Mouse (Mus musculus): Measurements from ENCODE around the gene Egln1. TPM values are rescaled to one million over a fixed set of nuclear protein-coding genes. Genes with fewer than 3 reads are reported as not detected.

The Egln1 gene
- polyA plus RNA-seq, 1 experiment = 55.8 TPM

DNA sequence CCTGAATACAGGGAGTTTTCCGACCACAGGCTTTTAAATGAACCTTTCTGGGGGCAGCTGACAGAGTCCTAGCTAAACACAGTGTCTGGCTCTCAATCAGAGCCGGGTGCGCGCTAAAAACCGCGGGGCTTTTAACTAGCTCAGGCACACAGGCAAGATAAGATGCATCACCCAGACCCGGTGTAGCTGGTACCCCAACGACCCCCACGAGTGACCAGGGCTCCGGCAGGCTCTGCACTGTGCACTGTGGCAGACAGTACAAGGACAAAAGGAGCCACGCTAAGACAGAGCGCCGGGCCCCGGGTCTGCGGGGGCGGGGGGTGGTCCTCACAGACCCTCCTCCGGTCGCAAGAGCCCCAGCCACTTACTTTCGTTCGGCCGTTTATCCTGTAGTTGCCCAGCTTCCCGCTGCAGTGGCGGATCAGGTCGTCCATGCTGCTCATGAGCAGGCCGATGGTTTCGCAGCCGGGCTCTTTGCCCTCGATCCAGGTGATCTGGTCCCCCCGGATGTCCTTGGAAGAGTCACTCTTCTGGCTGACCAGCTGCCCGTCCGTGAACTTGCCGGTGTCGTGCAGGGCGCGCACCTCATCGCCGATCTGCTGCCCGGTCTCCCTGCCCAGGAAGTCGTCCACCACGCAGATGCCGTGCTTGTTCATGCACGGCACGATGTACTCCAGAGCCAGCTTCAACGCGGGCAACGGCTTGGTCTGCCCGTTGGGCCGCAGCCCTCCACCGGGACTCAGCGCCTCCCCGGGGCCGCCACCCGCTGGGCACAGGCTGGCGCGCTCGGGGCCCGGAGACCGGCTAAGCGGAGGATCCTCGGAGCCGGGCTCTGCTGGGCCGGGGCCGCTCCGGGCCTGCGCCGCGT lies 1.0 kb downstream of the Egln1 start:
- no peak for DNase-seq (ENCODE audit: extremely low spot score in 1 of 2, low spot score in 1 of 2)

- DNase-seq (ENCODE audit: extremely low spot score in 1 of 2, low spot score in 1 of 2) = no peak
These were observed 4.7 kb downstream of the Egln1 start for GRCm38 (mm10) chr8:124944406-124944805.

DNA sequence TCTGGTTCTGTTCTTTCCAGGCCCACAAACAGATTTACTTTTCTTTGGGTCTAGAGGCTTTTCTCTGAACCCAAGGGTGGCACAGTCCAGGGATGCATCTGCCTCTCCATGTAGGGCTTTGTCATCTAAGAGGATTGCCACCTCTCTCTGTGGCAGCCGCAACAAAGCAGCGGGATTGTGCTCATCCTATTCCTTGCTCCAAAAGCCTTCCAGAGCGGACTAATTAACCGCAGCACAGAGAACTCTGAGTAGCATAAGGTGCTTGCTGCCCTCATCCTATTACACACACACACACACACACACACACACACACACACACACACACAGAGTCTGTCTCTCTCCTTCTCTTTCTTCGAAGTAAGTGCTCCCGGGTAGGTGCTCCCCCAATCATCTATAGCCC lies 5.3 kb downstream of the Egln1 start:
- no peak for DNase-seq (ENCODE audit: extremely low spot score in 1 of 2, low spot score in 1 of 2)

DNA sequence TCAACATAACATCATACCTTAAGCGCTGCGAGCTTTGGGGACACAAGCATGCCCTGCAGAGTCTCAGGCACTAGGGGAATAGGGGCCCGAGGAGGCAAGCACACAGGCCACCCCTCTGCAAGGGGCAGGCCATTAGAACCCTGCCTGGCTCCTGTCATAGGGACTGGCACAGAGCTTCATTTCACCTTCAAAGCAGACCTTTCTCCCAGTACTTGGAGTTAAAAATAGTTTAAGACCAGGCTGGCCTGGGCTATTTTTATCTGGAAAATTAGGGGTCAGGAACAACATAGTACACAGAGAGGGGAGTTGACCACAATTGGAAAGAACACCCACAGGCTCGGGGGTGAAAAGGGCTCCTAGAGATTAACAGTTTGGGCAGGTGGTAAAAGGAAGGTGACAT lies 11.8 kb downstream of the Egln1 start:
- no peak for DNase-seq (ENCODE audit: extremely low spot score in 1 of 2, low spot score in 1 of 2)

DNA sequence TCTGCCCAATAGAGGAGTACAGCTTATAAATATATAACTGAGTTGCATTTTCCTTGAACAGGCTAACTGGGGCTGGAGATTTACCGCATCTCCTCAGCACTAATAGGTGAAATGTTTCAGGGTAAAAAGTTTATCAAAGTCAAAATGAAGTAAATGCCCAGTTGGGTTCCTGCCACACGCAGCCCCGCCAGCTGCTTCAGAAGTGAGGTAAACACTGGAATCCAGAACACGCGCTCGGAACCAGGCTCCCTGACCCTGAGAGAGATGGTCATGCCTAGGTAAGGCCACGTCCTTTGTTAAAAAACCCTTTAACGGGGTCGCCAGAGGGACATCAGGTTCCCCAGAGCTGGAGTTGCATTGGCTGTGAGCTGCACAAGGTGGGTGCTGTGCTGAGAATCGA lies 12.4 kb downstream of the Egln1 start:
- no peak for DNase-seq (ENCODE audit: extremely low spot score in 1 of 2, low spot score in 1 of 2)

DNA sequence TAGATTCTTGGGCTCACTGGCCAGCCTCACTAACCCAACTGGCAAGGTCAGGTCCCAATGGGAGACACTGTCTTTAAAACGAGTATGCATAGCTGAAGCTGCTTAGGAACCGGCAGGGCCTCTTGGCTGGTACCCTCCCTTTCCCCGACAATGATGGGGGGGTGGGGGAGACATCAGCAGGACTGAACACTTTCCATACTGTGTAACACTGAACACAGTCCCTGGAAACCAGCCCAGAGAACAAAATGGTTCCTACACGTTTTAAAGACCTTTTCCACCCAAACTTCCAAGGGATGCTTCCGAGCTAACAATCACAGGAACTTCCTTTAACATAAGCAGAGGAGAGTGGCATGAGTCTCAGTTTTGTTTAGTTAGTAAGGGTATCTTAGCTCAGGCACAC lies 14.0 kb downstream of the Egln1 start:
- DNase-seq (ENCODE audit: extremely low spot score in 1 of 2, low spot score in 1 of 2) = no peak

DNA sequence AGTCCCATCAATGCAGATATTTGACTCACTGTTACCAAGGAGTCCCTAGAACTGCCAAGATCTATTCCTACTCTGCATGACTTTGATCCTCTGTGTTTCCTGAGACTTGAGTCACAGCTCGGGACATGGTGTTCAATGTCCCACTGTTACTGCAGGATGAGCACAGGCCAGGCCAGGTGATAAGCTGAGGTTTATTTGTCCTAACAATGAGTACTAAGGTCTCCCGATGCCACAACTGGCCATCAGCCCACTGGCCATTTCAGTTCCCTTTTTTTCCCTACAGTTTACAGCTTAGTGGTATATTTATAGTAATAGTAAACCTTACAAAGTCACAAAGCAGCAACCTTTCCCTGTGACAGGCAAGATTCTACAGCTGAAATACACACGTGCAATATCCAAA lies 16.7 kb downstream of the Egln1 start:
- no peak for DNase-seq (ENCODE audit: extremely low spot score in 1 of 2, low spot score in 1 of 2)

DNA sequence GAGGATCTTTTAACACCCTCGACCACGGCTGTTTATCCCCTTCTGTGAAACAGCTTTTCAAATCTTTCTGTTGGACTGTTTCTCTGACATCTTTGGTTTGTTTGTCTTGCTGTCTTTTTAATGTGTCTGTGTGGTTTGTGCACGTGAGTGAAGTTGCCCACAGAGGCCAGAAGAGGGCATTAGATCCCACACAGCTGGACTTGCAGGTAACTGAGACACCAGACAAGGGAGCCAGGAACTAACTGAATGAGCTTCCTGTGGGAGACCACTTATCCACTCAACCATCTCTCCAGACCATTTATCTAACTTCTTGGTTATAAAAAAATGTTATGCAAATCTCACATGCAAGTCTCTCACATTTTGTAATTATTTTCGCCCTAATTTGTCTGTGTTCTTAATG lies 18.5 kb downstream of the Egln1 start:
- no peak for DNase-seq (ENCODE audit: extremely low spot score in 1 of 2, low spot score in 1 of 2)

DNA sequence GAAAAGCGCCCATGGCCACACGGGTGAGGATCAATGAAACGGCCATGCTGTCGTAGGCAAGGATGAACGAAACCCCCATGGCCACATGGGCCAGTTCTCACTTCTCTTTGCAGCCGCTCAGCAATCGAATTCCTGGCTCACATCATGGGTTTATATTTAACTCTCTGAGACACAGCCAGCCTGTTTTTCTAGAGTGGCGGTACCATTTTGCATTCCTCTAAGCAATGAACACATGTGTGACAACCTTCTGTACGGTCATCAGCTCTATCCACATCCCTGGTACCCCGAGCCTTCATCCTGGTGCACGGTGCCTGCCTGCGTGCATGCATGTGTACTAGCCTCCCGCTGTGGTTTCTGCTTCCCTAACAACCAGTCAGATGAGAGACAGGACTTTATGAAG lies 19.0 kb downstream of the Egln1 start:
- peak in 1 of 2 experiments; percentile 47 for DNase-seq (ENCODE audit: extremely low spot score in 1 of 2, low spot score in 1 of 2)

DNA sequence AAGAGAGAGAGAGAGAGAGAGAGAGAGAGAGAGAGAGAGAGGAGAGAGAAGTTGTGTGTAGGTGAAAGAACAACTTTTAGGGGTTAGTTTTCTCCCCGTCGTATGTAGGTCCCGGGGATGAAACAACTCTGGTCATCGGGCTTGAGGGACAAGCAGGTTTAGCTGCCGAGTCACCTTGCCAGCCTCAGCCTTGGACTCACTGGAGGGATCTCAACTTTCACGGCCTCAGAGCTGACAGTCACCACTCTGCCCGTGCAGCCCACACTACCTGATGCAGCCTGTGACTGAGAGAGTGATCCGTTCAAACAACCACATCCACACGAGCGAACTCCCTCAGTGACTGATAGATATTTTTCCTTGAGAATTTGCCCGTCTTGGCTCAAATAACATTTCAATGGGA lies 20.1 kb downstream of the Egln1 start:
- DNase-seq (ENCODE audit: extremely low spot score in 1 of 2, low spot score in 1 of 2) = no peak

- DNase-seq (ENCODE audit: extremely low spot score in 1 of 2, low spot score in 1 of 2) = no peak
These were observed 22.8 kb downstream of the Egln1 start for GRCm38 (mm10) chr8:124926351-124926771.

- DNase-seq (ENCODE audit: extremely low spot score in 1 of 2, low spot score in 1 of 2) = no peak
These were observed 23.4 kb downstream of the Egln1 start for GRCm38 (mm10) chr8:124925544-124926266.

GRCm38 (mm10) chr8:124923971-124924652 lies 25.0 kb downstream of the Egln1 start:
- no peak for DNase-seq (ENCODE audit: extremely low spot score in 1 of 2, low spot score in 1 of 2)

DNA sequence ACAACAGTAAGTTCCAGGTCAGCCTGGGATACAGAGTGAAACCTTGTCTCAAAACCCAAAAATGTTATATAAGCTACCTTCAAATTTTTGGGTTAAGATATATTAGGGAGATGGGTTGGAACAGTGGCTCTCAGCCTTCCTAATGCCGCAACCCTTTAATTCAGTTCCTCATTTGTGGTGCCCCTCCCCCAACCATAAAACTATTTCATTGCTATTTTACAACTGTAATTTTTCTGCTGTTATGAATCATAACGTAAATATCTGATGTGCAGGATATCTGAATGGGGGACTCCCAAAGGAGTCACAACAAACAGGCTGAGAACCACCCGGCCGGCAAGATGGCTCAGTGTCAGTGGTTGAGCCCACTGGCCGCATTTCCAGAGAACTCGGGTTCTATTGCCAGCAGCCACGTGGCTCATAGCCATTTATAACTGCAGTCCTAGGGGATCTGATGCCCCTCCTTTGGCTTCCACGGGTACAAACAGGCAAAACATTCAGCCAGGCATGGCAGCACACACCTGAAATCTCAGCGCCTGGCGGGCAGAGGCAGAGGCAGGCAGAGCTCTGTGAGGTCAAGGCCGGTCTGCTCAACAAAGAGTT lies 26.5 kb downstream of the Egln1 start:
- no peak for DNase-seq (ENCODE audit: extremely low spot score in 1 of 2, low spot score in 1 of 2)

DNA sequence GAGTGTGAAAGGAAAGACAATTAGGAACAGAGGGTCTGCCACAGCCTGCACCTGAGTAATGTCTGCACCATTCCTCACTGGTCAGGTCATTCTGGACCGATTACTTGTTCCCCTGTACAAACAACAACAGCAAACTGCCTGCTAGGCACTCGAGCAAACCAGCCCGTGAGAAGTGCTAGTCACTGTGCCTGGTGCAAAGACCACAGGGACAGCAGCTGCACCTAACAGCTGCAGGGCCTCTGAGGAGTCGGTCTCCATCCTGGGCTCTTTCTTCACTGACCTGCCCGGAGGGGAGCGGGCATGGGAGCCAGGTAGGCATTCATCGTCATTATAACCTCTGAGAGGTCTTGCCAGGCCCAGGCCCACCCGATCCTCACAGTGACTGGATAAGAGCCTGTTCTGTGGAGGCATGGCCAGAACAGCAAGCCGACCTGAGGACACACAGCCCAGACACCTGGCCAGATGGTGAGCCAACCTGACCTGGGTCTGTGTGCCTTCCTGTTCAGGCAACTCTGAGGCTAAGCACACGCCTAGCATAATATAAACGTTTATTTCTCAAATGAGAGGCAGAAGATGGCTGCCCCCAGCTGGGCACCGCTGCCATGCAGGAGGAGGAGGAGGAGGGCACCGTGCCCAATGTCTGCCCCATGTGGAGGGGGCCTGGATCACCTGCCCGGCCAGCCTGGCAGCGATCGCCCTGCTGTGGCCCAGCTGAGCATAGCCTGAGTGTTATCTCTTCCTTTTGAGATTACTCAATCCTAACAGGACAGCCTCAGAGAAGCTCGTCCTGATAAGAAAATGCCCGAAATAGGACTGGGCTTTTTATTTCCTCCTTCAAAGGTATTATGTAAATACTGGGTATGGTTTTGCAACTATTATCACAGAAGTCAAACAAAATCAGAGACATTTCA lies 27.5 kb downstream of the Egln1 start:
- DNase-seq (ENCODE audit: extremely low spot score in 1 of 2, low spot score in 1 of 2) = no peak

GRCm38 (mm10) chr8:124917741-124918484 lies 31.2 kb downstream of the Egln1 start:
- DNase-seq (ENCODE audit: extremely low spot score in 1 of 2, low spot score in 1 of 2) = no peak

- no peak for DNase-seq (ENCODE audit: extremely low spot score in 1 of 2, low spot score in 1 of 2)
These were observed 35.1 kb downstream of the Egln1 start for GRCm38 (mm10) chr8:124914061-124914460.

- no peak for DNase-seq (ENCODE audit: extremely low spot score in 1 of 2, low spot score in 1 of 2)
These were observed 36.9 kb downstream of the Egln1 start for GRCm38 (mm10) chr8:124911938-124912872.

Measured in frontal cortex, adult 2 months (tissue).